Mouse (Mus musculus) intestine, embryonic 16.5 days (tissue): Measurements from ENCODE around the gene Cypt1. TPM values are rescaled to one million over a fixed set of nuclear protein-coding genes. Genes with fewer than 3 reads are reported as not detected.

ENCODE experiments used
- ATAC-seq: fragments of 200-750 bp; cut with Nextera tagmentation; 2 replicates; pipeline ENCODE4 v1.8.0; 2017; ENCODE audit warnings: moderate TSS enrichment, moderate library complexity
- H3K27ac ChIP-seq: fragments of 300-500 bp; sonication (generic); 2 replicates; pipeline ENCODE4 v1.5.1; 2014; ENCODE audit warnings: mild to moderate bottlenecking, low read length
- H3K27me3 ChIP-seq: fragments of 300-500 bp; sonication (generic); replicated peaks from 2 replicates; pipeline ENCODE4 v1.6.1; 2014; ENCODE audit warnings: low read length, control low read depth, mixed read lengths; ENCODE audit not compliant: control insufficient read depth, insufficient read depth
- H3K36me3 ChIP-seq: fragments of 300-500 bp; sonication (generic); 2 replicates; pipeline ENCODE4 v1.6.1; 2014; ENCODE audit warnings: low read length, control low read depth; ENCODE audit not compliant: control insufficient read depth, insufficient read depth
- H3K4me1 ChIP-seq: fragments of 300-500 bp; sonication (generic); 2 replicates; pipeline ENCODE4 v1.6.1; 2014; ENCODE audit warnings: low read length, control low read depth, mixed read lengths; ENCODE audit not compliant: control insufficient read depth, insufficient read depth
- H3K4me2 ChIP-seq: fragments of 300-500 bp; sonication (generic); 2 replicates; pipeline ENCODE4 v1.6.1; 2014; ENCODE audit warnings: low read depth, low read length, control low read depth
- H3K4me3 ChIP-seq: fragments of 300-500 bp; sonication (generic); 2 replicates; pipeline ENCODE4 v1.5.1; 2014; ENCODE audit warnings: mild to moderate bottlenecking, low read length
- H3K9ac ChIP-seq: fragments of 300-500 bp; sonication (generic); 2 replicates; pipeline ENCODE4 v1.6.1; 2014; ENCODE audit warnings: low read depth, low read length
- H3K9me3 ChIP-seq: fragments of 300-500 bp; sonication (generic); 2 replicates; pipeline ENCODE4 v1.6.1; 2016; ENCODE audit warnings: low read length, control low read depth; ENCODE audit not compliant: control insufficient read depth
- WGBS: fragments of 180-500 bp; shearing (Covaris S2); extraction: QIAGEN DNeasy Blood & Tissue Kit; methylation state at CpG from one replicate; pipeline ENCODE4 v1.1.7; 2014; 5-methylcytosine and 5-hydroxymethylcytosine counted together
- polyA plus RNA-seq: library from polyadenylated mRNA; unstranded; fragments of >200 nt; fragmentation: Nextera tagmentation; extraction: Ambion mirVana; gene quantifications from 2 replicates; pipeline ENCODE4 v1.2.1, GENCODE M21; 2015

Gene Cypt1
- not detected in 2 replicates for polyA plus RNA-seq

- H3K9ac ChIP-seq, result no peak within 1 kb of the TSS
- H3K4me3 ChIP-seq, result no peak within 1 kb of the TSS
- H3K9me3 ChIP-seq, result no peaks in the 10 kb centered on the region
- no peaks in the 10 kb centered on the region for H3K4me1 ChIP-seq
- ATAC-seq, result no peak
- H3K27me3 ChIP-seq, result no peaks in the 10 kb centered on the region
- 87% methylated on average over 3 of the region's 3 CpGs for WGBS
- no peak within 1 kb of the TSS for H3K27ac ChIP-seq
- H3K4me2 ChIP-seq, result no peak within 1 kb of the TSS
- H3K36me3 ChIP-seq, result no peaks in the 10 kb centered on the region
These were observed at the start of gene Cypt1 for GRCm38 (mm10) chrX:16522569-16522968. TSS of gene Cypt1 (plus strand) at chrX:16522869.

- Histone ChIP-seq H3K27me3 (no peaks in the 10 kb centered on the region), H3K27ac (no peak overlapping the region), H3K4me1 (no peaks in the 10 kb centered on the region), H3K9ac (no peak overlapping the region), H3K9me3 (no peaks in the 10 kb centered on the region), H3K4me2 (no peak overlapping the region), H3K4me3 (no peak overlapping the region), H3K36me3 (no peaks in the 10 kb centered on the region)
- no peak for ATAC-seq
These were observed 24.1 kb downstream of the Cypt1 start for GRCm38 (mm10) chrX:16546806-16547205.

DNA sequence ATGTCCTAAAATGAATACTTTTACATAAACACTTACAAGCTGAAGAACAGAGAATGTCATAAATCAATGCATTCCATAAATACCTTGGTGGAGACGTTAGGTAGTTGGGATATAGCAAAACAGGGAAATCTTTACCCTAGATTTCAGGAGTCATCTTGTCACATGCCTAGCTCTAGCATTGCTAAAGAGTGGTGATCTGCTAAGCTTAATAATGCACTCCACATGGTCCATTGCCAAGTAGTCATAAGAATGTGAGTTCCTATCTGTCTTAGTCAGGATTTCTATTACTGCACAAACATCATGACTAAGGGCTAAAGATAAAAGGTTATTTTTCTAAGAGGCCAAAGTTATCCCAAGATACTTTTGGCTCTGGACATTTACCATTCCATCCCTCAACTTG, 34.4 kb downstream of the Cypt1 start:
- 33% methylated on average over 1 of the region's 1 CpGs for WGBS
- ATAC-seq, result no peak

GRCm38 (mm10) chrX:16558501-16558900, 35.8 kb downstream of the Cypt1 start:
- no peak overlapping the region for H3K4me3 ChIP-seq
- H3K4me2 ChIP-seq, result no peak overlapping the region
- no peak overlapping the region for H3K9ac ChIP-seq
- no peaks in the 10 kb centered on the region for H3K4me1 ChIP-seq
- H3K9me3 ChIP-seq, result no peaks in the 10 kb centered on the region
- H3K27ac ChIP-seq, result no peak overlapping the region
- ATAC-seq, result no peak
- no peaks in the 10 kb centered on the region for H3K27me3 ChIP-seq
- no peaks in the 10 kb centered on the region for H3K36me3 ChIP-seq

More for the DNA sequence above, 34.4 kb downstream of the Cypt1 start:
- H3K4me1 ChIP-seq, result no peaks in the 10 kb centered on the region
- H3K36me3 ChIP-seq, result no peaks in the 10 kb centered on the region
- H3K27me3 ChIP-seq, result no peaks in the 10 kb centered on the region
- no peak overlapping the region for H3K27ac ChIP-seq
- H3K9ac ChIP-seq, result no peak overlapping the region
- no peak overlapping the region for H3K4me2 ChIP-seq
- H3K4me3 ChIP-seq, result no peak overlapping the region
- H3K9me3 ChIP-seq, result no peaks in the 10 kb centered on the region

Other genes starting within 250 kb of the Cypt1 start
- 14.2 and 15.1 TPM in 2 replicates for gene Maoa, start 96.8 kb downstream of the Cypt1 start, polyA plus RNA-seq